Mouse (Mus musculus) left cerebral cortex, adult 11 months (tissue): ENCODE measurements at regions not wholly inside any gene's neighbourhood (a gene's known extent, or its start where the extent isn't known, plus 50 kb on each side); places are given as distances from the start of the nearest gene placed in this dataset.
A peak's percentile ranks its signal among the peaks of the same experiment; 100 is the strongest.

Experiments used
- DNase-seq: peaks from one replicate; pipeline ENCODE4 v3.0.0; 2022; ENCODE audit warnings: low spot score

DNA sequence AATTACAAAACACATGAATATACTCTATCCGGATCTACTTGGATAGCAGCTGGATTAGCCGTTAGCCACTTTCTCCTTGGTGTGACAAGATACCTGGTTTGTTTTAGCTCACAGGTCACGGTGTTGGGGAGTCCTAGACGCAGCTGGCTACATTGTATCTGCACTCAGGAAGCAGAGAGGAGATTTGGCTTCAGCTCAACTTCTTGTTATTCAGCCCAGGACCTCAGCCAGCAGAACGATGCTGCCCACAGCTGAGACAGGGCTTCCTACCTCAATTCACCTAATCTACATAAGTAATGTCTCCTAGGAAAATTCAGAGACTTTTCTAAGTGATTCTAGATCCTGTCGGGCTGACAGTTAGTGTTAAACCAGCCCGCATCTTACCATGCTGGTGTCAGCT lies 289.4 kb downstream of the 3100002H09Rik start:
- DNase-seq = no peak

DNA sequence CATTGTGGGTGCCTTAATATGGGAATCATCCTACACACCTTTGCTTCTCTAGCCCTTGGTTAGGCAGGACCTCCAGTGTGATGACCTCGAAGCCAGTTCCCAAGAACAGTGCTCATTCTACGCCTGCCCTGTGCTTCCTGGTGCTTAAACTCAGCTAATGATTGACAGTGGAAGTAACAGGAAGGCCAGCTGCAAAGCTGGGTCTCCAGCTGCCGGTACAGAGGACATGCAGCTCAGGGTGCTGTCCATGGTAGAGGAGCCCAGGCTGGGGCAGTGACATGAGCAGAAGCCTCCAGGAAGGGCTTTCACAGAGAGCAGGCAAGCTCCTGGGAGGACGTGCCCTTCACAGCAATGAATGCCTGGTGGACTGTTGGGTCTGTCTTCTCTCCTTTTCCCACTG lies 293.6 kb downstream of the 3100002H09Rik start:
- no peak for DNase-seq

DNA sequence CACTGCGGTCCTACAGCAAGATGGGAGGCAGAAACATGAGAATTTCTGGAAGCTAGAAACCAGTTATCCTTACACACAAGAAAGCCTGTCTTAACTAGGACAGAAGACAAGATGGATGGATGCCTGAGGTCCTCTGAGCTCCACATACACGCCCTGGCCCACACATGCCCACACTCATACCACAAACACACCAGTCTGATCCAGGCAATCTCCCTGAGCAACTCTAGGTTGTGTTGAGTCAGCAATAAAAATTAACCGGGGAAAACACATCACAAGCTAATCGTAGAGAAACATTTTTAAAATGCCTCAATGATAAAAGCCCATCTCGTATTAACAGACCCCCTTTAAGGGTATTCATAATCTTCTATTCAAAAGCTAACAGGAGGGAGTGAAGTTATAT lies 298.9 kb downstream of the 3100002H09Rik start:
- no peak for DNase-seq

DNA sequence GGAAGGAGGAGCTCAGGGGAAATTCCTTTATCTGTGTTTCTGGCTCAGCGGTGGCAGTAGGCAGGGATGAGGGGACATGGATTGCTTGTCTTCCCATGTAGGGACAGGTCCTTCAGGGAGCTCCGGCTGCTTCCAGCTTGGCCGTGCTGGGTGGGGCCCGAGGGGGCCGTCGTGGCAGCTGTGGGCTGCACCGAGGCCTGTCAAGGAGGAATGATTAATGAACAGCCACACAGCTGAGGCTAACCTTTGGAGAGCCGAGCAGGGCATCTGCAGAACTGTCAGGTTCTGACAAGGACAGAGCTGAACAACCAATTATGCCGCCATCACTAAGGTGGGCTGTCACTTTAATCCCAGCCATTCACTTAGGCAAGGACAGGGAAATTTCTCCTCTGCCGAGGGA lies 300.0 kb downstream of the 3100002H09Rik start:
- DNase-seq = no peak

- DNase-seq = peak; percentile 7
Observed at GRCm38 (mm10) chr4:124305871-124306555, 304.6 kb downstream of the 3100002H09Rik start.

DNA sequence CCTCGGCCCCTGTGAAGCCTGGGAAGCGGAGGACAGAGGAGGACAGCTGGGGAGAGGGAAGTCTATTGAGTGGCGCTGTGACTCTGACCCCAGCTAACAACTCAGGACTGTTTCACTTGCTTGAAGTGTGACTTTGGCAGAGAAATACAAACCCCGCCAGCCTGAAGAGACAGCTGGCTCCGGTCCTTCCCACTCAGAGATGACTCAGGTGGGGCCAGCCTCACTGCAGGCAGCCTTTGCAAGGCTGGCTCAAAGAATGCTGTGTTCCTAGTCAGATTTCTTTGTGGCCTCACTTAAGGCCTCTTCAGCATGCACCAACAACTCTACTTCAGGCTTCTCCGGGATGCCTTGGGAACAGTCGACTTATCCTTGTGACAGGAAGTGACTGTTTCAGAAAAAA lies 307.7 kb downstream of the 3100002H09Rik start:
- DNase-seq = peak; percentile 13

GRCm38 (mm10) chr4:124298667-124299437 lies 311.8 kb downstream of the 3100002H09Rik start:
- no peak for DNase-seq

DNA sequence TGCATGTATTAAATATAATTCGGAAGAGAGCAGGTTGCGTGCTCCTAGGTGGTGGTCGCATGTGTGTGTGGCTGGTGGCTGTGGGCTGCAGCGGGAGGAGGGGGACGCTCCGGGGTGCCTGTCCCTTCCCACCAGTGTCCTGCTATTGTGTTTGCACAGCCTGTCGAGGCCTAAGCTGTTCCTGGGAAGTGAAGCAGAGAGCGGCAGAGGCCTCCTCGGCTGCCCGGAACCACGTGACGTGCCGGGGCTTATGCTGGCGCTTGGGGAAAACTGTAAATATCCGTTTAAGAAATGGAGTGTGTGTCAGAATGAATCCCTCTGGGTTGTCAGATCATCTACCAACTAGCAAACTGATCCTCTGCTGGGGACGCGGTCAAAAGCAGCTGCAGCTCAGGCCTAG lies 318.3 kb downstream of the 3100002H09Rik start:
- DNase-seq = no peak

- DNase-seq = no peak
Observed at GRCm38 (mm10) chr4:124291767-124292166, 318.8 kb downstream of the 3100002H09Rik start.

DNA sequence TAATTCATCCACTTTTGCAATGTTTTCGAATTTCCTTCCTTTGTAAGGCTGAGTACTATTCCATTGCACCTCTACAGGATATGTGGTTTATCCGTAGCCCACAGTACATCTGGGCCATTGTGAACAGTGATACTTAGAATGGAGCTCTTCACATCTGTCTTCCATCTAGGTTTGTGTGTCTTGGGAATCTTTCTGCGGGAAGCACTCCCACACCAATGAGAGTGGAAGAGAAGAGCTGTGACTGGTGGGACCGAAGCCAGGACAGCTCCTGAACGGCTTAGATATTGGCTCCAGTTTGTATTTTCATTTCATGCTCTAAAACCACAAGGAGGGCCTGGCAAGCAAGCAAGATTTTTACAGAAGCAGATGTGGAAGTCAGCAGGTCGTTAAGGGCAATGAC lies 323.1 kb downstream of the 3100002H09Rik start:
- no peak for DNase-seq

DNA sequence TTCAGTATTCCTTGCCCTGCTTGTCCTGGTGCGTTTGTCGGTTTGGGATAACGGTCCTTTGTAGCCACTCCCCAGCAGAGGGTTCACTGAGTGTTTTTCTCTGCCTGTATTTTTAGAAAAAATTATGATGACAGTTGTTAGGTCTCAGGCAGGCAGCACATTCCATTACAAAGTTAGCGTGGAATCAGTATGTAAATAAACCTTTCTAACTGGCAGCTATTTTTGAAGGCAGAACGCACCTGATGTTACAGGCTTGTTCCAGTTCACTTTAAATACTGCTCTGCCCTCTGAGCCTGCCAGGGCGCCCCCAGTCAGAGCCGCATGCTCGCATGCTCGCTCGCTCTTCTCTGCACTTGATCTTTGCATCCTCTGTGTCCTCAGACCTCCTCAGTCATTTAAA lies 331.9 kb downstream of the 3100002H09Rik start:
- DNase-seq = no peak

GRCm38 (mm10) chr4:124277456-124278181 lies 333.0 kb downstream of the 3100002H09Rik start:
- no peak for DNase-seq

DNA sequence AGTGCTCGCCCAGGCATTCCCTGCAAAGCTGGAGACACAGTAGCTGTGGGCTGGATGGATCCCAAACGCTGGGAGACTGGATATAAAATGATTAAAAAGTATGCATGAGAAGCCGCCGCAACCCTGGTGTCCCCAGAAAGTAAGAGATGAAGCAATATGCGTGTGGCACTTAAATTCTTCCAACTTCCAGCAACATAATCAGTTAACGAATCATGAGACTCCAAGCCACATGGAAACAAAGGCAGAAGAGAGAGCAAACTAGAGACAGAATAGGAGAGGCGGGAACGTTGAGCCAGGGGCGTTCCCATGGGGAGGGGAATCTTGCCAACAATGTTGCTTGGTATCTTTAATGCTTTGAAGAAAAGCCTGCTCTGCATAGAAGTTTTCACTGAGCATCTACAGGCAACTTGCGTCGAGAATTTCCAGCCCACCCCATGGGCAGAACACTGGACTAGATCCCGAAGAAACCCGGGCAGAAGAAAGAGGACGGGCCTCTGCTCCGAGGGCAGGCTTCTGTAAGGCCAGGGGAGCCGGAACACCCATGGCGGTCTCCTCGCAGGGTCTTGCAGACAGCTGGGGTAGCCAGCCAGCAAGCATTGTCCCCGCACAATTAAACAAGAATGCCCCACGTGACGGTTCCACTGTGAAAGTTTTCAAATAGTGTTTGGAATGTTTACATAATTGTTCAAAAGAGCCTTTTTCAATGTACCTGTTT lies 333.7 kb downstream of the 3100002H09Rik start:
- DNase-seq = no peak

DNA sequence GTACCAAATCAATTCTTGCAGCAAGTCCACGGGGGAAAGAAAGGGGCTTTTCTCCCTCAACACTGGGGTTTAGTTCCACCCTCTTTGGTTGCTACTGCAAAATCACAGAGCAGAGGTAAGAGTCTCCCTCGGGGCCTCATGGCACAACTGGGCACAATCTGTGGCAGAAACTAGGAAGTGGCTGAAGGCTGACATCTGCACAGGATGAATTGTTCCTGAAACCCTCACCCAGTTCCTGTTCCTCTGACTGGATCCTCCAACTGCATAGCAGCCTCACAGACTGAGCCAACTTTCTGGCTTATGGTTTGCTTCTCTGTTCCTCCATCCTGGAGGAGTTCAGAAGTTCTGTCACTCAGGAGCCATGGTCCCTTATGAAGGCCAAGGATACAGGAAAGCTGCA lies 338.6 kb downstream of the 3100002H09Rik start:
- no peak for DNase-seq

DNA sequence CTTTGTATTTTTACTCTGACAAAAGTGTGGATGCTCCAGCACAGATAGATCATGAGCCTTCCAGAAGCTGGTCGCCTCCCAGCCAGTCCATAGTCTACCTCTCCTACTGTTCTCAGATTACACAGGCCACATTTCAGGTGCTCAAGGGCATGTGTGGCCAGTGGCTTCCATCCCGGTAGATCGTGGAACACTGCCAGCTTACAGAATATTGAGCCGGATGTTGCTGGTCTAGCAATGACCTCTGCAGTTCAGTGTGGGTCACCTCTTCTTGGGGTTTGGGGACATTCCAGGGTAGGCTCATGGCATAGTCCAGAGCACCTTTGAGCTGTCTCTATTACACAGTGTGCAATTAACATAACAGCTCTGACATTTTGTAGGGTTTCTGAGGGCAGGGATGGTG lies 342.2 kb downstream of the 3100002H09Rik start:
- DNase-seq = no peak

GRCm38 (mm10) chr4:124266573-124266972 lies 344.0 kb downstream of the 3100002H09Rik start:
- DNase-seq = no peak

GRCm38 (mm10) chr4:124265527-124265926 lies 345.1 kb downstream of the 3100002H09Rik start:
- no peak for DNase-seq

DNA sequence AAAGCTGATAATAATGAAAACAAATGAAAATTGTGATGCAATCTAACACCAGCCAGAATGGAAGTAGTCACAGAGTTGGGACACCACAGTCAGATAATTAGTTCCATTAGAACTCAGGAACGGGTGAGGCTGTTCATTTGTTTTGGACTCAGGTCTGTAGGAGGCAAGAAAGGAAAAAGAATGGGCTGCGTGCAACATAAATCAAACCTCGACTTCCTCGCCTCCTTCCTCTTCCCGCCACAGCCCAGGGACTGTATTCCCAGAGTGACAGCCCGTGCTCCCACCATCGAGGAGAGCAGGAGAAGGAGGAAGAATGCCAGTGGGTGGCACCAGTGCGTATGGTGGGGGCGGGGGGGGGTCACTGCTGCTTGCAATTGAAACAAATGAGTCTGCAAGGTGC lies 339.2 kb upstream of the 4930535I16Rik start:
- DNase-seq = no peak

DNA sequence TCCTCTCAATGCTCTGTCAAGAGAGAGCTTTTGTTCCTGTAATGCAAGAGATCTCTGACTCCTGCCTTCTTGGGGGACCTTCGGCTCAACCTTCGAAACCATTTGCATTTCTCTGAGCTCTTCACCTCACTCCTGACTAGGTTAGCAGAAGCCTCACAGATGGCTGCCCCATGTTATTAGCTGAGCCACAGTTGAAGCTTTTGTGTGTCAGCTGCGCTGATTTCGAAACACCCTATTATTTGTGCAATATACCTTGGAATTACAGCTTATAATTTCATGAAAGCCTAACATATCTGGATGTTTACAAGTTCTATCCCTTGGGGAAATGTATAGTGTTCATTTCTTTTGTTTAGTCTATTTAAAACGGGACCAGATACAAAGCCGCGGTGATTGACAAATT lies 338.7 kb upstream of the 4930535I16Rik start:
- no peak for DNase-seq

GRCm38 (mm10) chr4:124255183-124255543 lies 337.3 kb upstream of the 4930535I16Rik start:
- no peak for DNase-seq

DNA sequence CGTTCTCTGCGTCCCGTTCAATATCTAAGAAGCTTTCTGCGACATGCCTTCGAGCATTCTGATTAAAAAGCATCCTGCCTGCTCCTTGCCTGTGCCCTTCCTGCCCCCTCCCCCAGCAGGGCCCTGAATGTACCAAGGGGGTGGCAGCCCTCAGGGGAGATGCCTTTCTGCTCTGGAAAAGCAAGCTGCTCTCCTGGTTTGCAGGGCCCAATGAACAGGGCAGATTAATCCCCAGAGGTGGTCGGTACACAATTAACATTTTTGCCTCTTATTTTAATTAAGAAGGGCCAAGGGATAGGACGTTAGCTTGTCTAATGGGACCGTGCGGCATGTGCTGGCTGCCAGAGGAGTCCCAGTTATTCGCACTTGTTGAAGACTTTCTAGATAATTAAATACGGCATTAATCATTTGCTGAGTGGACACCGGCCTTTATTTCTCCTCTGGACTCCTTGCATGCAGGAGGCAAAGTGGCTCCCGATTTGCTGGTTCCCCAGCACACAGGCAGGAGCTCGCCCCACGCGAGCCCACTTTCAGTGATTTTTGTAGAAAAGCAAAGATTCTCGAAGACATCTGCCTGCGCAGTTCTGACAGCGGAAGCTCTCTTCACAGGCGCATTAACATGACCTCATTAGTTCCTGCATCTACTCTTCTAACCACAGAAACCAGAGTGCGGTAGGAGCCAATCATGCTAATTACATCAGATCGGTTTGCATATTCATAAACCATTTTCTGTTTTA lies 336.8 kb upstream of the 4930535I16Rik start:
- DNase-seq = no peak

DNA sequence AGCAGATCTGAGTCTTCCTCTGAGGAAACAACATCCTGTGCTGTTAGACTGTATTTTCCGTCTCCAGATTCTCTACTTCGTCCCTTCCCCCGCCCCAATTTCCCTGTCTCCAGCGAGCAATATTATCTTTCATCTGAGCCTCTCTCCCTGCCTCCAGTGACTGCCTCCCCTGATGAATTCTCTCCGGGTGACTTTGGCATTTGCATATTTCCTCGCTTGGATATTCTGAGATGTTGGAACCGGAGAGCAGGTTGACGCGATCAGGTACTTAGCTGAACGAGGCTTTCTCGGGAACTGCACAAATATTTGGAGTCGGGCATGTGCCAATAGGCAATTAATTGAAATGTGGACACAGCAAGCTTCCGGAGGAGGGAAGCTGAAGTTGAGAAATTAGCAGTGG lies 323.8 kb upstream of the 4930535I16Rik start:
- DNase-seq = no peak
